Mouse (Mus musculus) large intestine, adult 2 months (tissue): Measurements from ENCODE around the gene Ina. TPM values are rescaled to one million over a fixed set of nuclear protein-coding genes. Genes with fewer than 3 reads are reported as not detected.

ENCODE experiments used
- DNase-seq: peaks from one replicate; pipeline ENCODE4 v3.0.0-alpha.2; 2012; ENCODE audit warnings: low read depth, low spot score
- WGBS: fragments of 180-500 bp; shearing (Covaris S2); methylation state at CpG from one replicate; pipeline ENCODE4 v1.1.7; 2018; 5-methylcytosine and 5-hydroxymethylcytosine counted together
- polyA plus RNA-seq: library from polyadenylated mRNA; depleted of rRNA; stranded (reverse); fragments of >200 nt; gene quantifications from 2 replicates; pipeline ENCODE4 v1.2.3, GENCODE M21; 2012; rRNA removed

The Ina gene
- polyA plus RNA-seq, 1 experiment: 0.63 TPM

GRCm38 (mm10) chr19:47047236-47047833 lies 32.8 kb downstream of the Ina start:
- 89% methylated on average over 13 of the region's 13 CpGs for WGBS
- no peak for DNase-seq

GRCm38 (mm10) chr19:47049061-47049460 lies 34.6 kb downstream of the Ina start:
- DNase-seq: no peak
- WGBS: 67% methylated on average over 4 of the region's 4 CpGs

GRCm38 (mm10) chr19:47049840-47050239 lies 35.3 kb downstream of the Ina start:
- DNase-seq: no peak
- WGBS: 3% methylated on average over 7 of the region's 7 CpGs

- peak; percentile 58 for DNase-seq
- WGBS: under 1% methylated on average over 75 of the region's 75 CpGs
These were observed 36.0 kb downstream of the Ina start, which contains the start of gene Pcgf6 for GRCm38 (mm10) chr19:47050271-47051032. Pcgf6 (minus strand) TSS chr19:47050906.

- no peak for DNase-seq
- WGBS: 64% methylated on average over 4 of the region's 4 CpGs
These were observed 38.4 kb downstream of the Ina start for GRCm38 (mm10) chr19:47052927-47053326.

GRCm38 (mm10) chr19:47053471-47053870 lies 39.0 kb downstream of the Ina start:
- peak; percentile 45 for DNase-seq
- WGBS: 29% methylated on average over 4 of the region's 4 CpGs

GRCm38 (mm10) chr19:47057684-47058083 lies 43.2 kb downstream of the Ina start:
- 49% methylated on average over 1 of the region's 1 CpGs for WGBS
- DNase-seq: no peak

GRCm38 (mm10) chr19:47065860-47066259 lies 51.4 kb downstream of the Ina start:
- 92% methylated on average over 3 of the region's 3 CpGs for WGBS
- DNase-seq: no peak

- 6% methylated on average over 49 of the region's 49 CpGs for WGBS
- peak; percentile 88 for DNase-seq
These were observed 52.8 kb downstream of the Ina start, which contains the start of gene Taf5 for GRCm38 (mm10) chr19:47067096-47067882. Taf5 (plus strand) TSS chr19:47067746.

- WGBS: under 1% methylated on average over 72 of the region's 72 CpGs
These were observed 53.6 kb downstream of the Ina start for GRCm38 (mm10) chr19:47067924-47068611.

More at GRCm38 (mm10) chr19:47067924-47068611, 53.6 kb downstream of the Ina start:
- no peak for DNase-seq

Other genes with a start within 250 kb of the Ina start
- 4.4 and 6.9 TPM in 2 replicates for gene Nt5c2, start 455 bp downstream of the Ina start, polyA plus RNA-seq
- gene Pcgf6, start 36.2 kb downstream of the Ina start, polyA plus RNA-seq: 5.4 and 7.6 TPM in 2 replicates
- gene Taf5, start 53.0 kb downstream of the Ina start, polyA plus RNA-seq: 3.2 and 3.5 TPM in 2 replicates
- gene Usmg5, start 75.9 kb downstream of the Ina start, polyA plus RNA-seq: 217 and 247 TPM in 2 replicates
- 5.8 and 8.4 TPM in 2 replicates for gene Pdcd11, start 76.1 kb downstream of the Ina start, polyA plus RNA-seq
- 7.3 TPM in 2 replicates for gene Calhm2, start 123.6 kb downstream of the Ina start, polyA plus RNA-seq
- gene Calhm1, start 129.6 kb downstream of the Ina start, polyA plus RNA-seq: not detected in 2 replicates
- 0.14 TPM in 1 of 2 replicates, not detected in the other for gene Calhm3, start 143.1 kb downstream of the Ina start, polyA plus RNA-seq
- 3.5 and 4.4 TPM in 2 replicates for gene Neurl1a, start 164.1 kb downstream of the Ina start, polyA plus RNA-seq